Mouse (Mus musculus): Measurements from ENCODE around the gene Hrasls. TPM values are rescaled to one million over a fixed set of nuclear protein-coding genes. Genes with fewer than 3 reads are reported as not detected.

The Hrasls gene
- total and polyA plus RNA-seq, 2 experiments from 2014 or later: 8.0 to 23.4 TPM

GRCm38 (mm10) chr16:29208841-29209240, 654 bp upstream of the Hrasls start:
- Histone ChIP-seq H3K9ac (replicated peaks; ENCODE audit: low read length) (no peak overlapping the region), H3K36me3 (ENCODE audit: insufficient read depth, low read length) (no peaks in the 10 kb centered on the region), H3K27ac (no peak overlapping the region), H3K4me3 (ENCODE audit: low read length) (no peak overlapping the region), H3K4me1 (ENCODE audit: insufficient read depth, low read length) (0 out of 2 replicates have a peak, but pooled peaks cover 4% of the 10 kb centered on the region), H3K9me3 (ENCODE audit: low read length) (no peaks in the 10 kb centered on the region), H3K27me3 (ENCODE audit: insufficient read depth, low read length) (no peaks in the 10 kb centered on the region), H3K4me2 (ENCODE audit: low read depth, low read length) (no peak overlapping the region)
- DNase-seq (ENCODE audit: low spot score) (no peak), ATAC-seq (no peak)
- 73% methylated on average over 7 of the region's 7 CpGs for WGBS
- no peak for TF ChIP-seq CTCF (IDR thresholded peaks at IDR 0.05; ENCODE audit: low read depth)

- 66% methylated on average over 5 of the region's 5 CpGs for WGBS
- DNase-seq (ENCODE audit: low spot score): peak; percentile 70
- ATAC-seq: peak; percentile 78
- no peak overlapping the region for H3K27ac ChIP-seq
- no peaks in the 10 kb centered on the region for H3K9me3 ChIP-seq (ENCODE audit: low read length)
- TF ChIP-seq CTCF (IDR thresholded peaks at IDR 0.05; ENCODE audit: low read depth): no peak
- no peak overlapping the region for H3K4me2 ChIP-seq (ENCODE audit: low read depth, low read length)
- H3K36me3 ChIP-seq (ENCODE audit: insufficient read depth, low read length): no peaks in the 10 kb centered on the region
- peaks cover 5% of the 10 kb centered on the region; the same call in 1 of the 2 replicates for H3K4me1 ChIP-seq (ENCODE audit: insufficient read depth, low read length)
- no peak overlapping the region for H3K4me3 ChIP-seq (ENCODE audit: low read length)
- no peak overlapping the region for H3K9ac ChIP-seq (replicated peaks; ENCODE audit: low read length)
- no peaks in the 10 kb centered on the region for H3K27me3 ChIP-seq (ENCODE audit: insufficient read depth, low read length)
These were observed 7.2 kb downstream of the Hrasls start for GRCm38 (mm10) chr16:29216395-29217295.

GRCm38 (mm10) chr16:29235951-29236350, 26.5 kb downstream of the Hrasls start:
- WGBS: 77% methylated on average over 5 of the region's 5 CpGs
- no peak overlapping the region for H3K27ac ChIP-seq
- no peaks in the 10 kb centered on the region for H3K36me3 ChIP-seq (ENCODE audit: insufficient read depth, low read length)
- H3K4me2 ChIP-seq (ENCODE audit: low read depth, low read length): no peak overlapping the region
- no peaks in the 10 kb centered on the region for H3K4me1 ChIP-seq (ENCODE audit: insufficient read depth, low read length)
- ATAC-seq (no peak), DNase-seq (ENCODE audit: low spot score) (peak; percentile 13)
- no peak for TF ChIP-seq CTCF (IDR thresholded peaks at IDR 0.05; ENCODE audit: low read depth)
- H3K9me3 ChIP-seq (ENCODE audit: low read length): no peaks in the 10 kb centered on the region
- H3K9ac ChIP-seq (replicated peaks; ENCODE audit: low read length): no peak overlapping the region
- H3K27me3 ChIP-seq (ENCODE audit: insufficient read depth, low read length): no peaks in the 10 kb centered on the region
- no peak overlapping the region for H3K4me3 ChIP-seq (ENCODE audit: low read length)

GRCm38 (mm10) chr16:29254325-29254724, 44.8 kb downstream of the Hrasls start:
- H3K4me2 ChIP-seq (ENCODE audit: low read depth, low read length): no peak overlapping the region
- ATAC-seq (no peak), DNase-seq (ENCODE audit: low spot score) (no peak)
- H3K27me3 ChIP-seq (ENCODE audit: insufficient read depth, low read length): no peaks in the 10 kb centered on the region
- H3K27ac ChIP-seq: no peak overlapping the region
- 91% methylated on average over 4 of the region's 4 CpGs for WGBS
- no peaks in the 10 kb centered on the region for H3K36me3 ChIP-seq (ENCODE audit: insufficient read depth, low read length)
- H3K4me1 ChIP-seq (ENCODE audit: insufficient read depth, low read length): no peaks in the 10 kb centered on the region
- TF ChIP-seq CTCF (IDR thresholded peaks at IDR 0.05; ENCODE audit: low read depth): no peak
- no peak overlapping the region for H3K4me3 ChIP-seq (ENCODE audit: low read length)
- H3K9me3 ChIP-seq (ENCODE audit: low read length): no peaks in the 10 kb centered on the region
- H3K9ac ChIP-seq (replicated peaks; ENCODE audit: low read length): no peak overlapping the region

Other genes starting within 250 kb of the Hrasls start
- gene Atp13a5, start 169.0 kb downstream of the Hrasls start, total RNA-seq (2014; rRNA removed): 5.6 and 8.7 TPM in 2 replicates
- 6.4 and 6.6 TPM in 2 replicates for gene Atp13a5, start 169.0 kb downstream of the Hrasls start, polyA plus RNA-seq (2015; fragmentation: Nextera tagmentation; extraction: Ambion mirVana)

Data from hindbrain, postnatal 0 days (tissue).